Mouse (Mus musculus): Measurements from ENCODE around the gene Slc2a3. TPM values are rescaled to one million over a fixed set of nuclear protein-coding genes. Genes with fewer than 3 reads are reported as not detected.
"Not testable (repeated sequence)": the region's sequence is repeated elsewhere in the genome, so short reads cannot be mapped to it uniquely, and the experiment has no call there.

Slc2a3 gene
- total and polyA plus RNA-seq, 3 experiments, result 1.6 to 4.7 (median 3.3) TPM

DNA sequence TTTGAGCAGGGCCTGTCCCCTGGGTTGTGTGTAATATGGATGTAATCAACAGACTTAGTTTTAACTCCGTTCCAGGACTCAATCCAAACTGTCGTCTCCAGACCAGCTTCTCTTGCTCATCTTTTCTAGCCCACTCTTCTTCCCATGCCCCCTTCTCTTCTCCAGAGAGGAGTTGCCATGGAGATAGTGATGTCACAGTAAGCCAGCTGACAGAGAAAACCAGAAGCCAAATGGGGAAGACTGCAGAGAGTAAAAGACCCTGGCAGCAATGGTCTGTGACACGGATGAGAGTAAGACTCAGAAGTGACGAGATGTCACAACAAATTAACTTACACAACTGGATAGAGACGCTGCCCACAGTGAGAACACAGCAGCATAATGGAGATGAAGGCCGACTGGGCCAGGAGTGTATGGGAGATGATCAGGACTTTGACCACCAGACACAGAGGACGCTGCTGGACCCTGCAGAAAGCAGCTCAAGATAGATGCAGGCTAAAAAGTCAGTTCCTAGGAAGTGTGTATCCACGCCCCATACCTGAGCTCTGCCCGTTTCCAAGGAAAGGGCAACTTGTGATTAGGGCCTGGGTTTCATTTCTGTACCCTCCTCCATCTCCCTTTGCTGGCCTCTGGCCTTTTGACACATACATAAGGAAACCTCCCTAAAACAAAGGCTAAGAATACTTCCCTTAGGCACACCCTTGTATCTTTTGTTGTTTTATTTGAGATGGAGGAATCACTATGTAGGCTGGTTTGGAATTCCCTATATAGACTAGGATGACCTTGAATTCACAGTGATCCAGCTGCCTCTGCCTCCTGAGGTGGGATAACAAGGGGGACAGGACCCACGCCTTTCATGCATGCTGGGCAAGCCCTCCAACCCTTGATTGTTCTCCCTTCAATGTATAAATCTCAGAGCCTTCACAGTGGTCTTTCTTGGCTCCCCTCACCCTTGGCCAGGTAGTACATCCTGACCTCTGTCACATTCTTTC lies 31.4 kb downstream of the Slc2a3 start:
- TF ChIP-seq EP300 (IDR thresholded peaks at IDR 0.05; ENCODE audit: insufficient read depth, low read depth, low read length) (no peak), POLR2A (IDR thresholded peaks at IDR 0.05; ENCODE audit: insufficient read depth, low read depth, low read length) (no peak), CTCF (IDR thresholded peaks at IDR 0.05) (no peak)
- Histone ChIP-seq H3K9ac (ENCODE audit: low read depth, low read length) (no peak overlapping the region), H3K27ac (no peak overlapping the region), H3K4me3 (no peak overlapping the region), H3K79me2 (replicated peaks; ENCODE audit: control insufficient read depth, insufficient read depth, low read length) (no peaks in the 10 kb centered on the region), H3K4me1 (ENCODE audit: control insufficient read depth, insufficient read depth, low read length) (no peaks in the 10 kb centered on the region), H3K27me3 (ENCODE audit: control insufficient read depth, insufficient read depth, low read length) (no peaks in the 10 kb centered on the region; the same call in 1 of the 2 replicates), H3K36me3 (ENCODE audit: control insufficient read depth, insufficient read depth, low read length) (no peaks in the 10 kb centered on the region)
- 81% methylated on average over 10 of the region's 10 CpGs for WGBS
- DNase-seq, result no peak
- intact Hi-C loops (cut with DNase I), result no loop called here

DNA sequence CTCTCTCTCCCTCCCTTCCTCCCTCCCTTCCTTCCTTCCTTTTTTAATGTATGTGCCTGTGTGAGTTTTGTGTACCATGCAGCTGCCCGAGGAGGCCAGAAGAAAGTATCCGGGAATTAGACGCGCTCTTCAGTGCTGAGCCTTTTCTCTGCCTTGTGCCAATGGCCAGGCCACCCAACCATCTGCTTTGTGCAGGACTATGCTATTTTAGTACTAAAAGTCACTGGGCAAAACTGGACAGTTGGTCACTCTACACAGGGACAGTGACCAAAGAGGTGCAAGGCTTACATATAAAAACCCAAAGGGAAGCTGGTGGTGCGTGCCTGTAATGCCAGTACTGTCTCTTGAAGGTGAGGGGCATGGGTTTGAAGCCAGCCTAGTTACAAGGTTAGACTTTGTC lies 33.2 kb downstream of the Slc2a3 start:
- DNase-seq, result no peak
- H3K4me1 ChIP-seq (ENCODE audit: control insufficient read depth, insufficient read depth, low read length), result peaks cover 3% of the 10 kb centered on the region; the same call in 1 of the 2 replicates
- intact Hi-C loops (cut with DNase I), result no loop called here
- H3K79me2 ChIP-seq (replicated peaks; ENCODE audit: control insufficient read depth, insufficient read depth, low read length), result no peaks in the 10 kb centered on the region
- H3K27me3 ChIP-seq (ENCODE audit: control insufficient read depth, insufficient read depth, low read length), result no peaks in the 10 kb centered on the region; the same call in 1 of the 2 replicates
- TF ChIP-seq EP300 (IDR thresholded peaks at IDR 0.05; ENCODE audit: insufficient read depth, low read depth, low read length), result no peak
- no peak for TF ChIP-seq CTCF (IDR thresholded peaks at IDR 0.05)
- no peak for TF ChIP-seq POLR2A (IDR thresholded peaks at IDR 0.05; ENCODE audit: insufficient read depth, low read depth, low read length)
- no peak overlapping the region for H3K9ac ChIP-seq (ENCODE audit: low read depth, low read length)
- H3K27ac ChIP-seq, result no peak overlapping the region
- 83% methylated on average over 5 of the region's 5 CpGs for WGBS
- no peak overlapping the region for H3K4me3 ChIP-seq
- H3K36me3 ChIP-seq (ENCODE audit: control insufficient read depth, insufficient read depth, low read length), result no peaks in the 10 kb centered on the region

DNA sequence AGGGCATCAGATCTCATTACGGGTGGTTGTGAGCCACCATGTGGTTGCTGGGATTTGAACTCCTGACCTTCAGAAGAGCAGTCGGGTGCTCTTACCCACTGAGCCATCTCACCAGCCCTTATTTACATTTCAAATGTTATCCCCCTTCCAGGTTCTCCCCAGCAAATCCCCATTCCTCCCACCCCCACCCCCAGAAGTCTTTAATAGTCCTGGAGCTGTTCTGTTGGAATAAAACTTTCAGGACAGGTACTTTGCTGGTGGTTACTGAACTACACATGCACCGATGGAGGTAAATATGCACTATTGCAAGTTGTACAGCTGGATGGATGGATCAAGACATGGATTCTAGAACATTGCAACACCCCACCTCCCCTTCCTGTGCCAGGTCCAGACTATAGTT lies 34.4 kb downstream of the Slc2a3 start:
- H3K27me3 ChIP-seq (ENCODE audit: control insufficient read depth, insufficient read depth, low read length); intact Hi-C loops (cut with DNase I); H3K36me3 ChIP-seq (ENCODE audit: control insufficient read depth, insufficient read depth, low read length); H3K27ac ChIP-seq; H3K4me1 ChIP-seq (ENCODE audit: control insufficient read depth, insufficient read depth, low read length); H3K9ac ChIP-seq (ENCODE audit: low read depth, low read length); DNase-seq; H3K79me2 ChIP-seq (replicated peaks; ENCODE audit: control insufficient read depth, insufficient read depth, low read length); H3K4me3 ChIP-seq: not testable (repeated sequence)
- WGBS, result 73% methylated on average over 3 of the region's 3 CpGs

DNA sequence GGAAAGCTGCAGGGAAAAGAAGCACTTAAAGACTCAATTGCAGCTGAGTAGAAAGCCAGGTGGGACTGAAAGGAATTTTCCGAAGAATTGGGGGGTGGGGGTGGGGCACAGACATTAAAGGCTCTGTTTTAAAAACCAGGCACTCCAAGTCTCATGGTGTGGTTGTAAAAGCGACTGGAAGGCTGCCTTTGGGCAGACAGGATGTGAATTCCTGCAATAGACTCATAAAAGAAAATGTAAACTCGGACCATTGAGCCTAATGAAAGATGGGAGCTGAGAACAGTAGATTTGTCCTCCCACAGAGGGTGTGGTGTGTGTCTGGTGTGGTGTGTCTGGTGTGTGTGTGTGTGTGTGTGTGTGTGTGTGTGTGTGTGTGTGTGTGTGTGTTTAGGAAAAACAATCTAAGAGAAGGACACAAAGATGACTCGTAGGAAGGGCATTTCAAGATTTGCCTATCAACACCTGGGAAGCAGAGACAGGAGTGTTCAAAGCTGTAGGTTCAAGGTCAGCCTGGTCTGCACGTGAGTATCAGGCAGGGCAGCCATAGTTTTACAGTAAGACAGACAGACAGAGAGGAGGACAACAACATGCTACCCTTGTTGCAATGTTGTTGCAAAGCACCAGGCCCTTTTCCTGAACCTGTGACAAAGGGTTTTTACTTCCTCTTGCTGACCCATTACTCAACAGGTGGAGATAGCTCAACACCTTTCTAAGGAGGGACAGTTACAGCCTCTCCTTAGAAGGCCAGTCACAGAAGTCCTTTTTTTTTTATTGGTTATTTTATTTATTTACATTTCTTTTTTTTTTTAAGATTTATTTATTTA lies 35.1 kb downstream of the Slc2a3 start:
- Histone ChIP-seq H3K36me3 (ENCODE audit: control insufficient read depth, insufficient read depth, low read length) (no peaks in the 10 kb centered on the region), H3K9ac (ENCODE audit: low read depth, low read length) (no peak overlapping the region), H3K4me3 (no peak overlapping the region), H3K27ac (no peak overlapping the region), H3K79me2 (replicated peaks; ENCODE audit: control insufficient read depth, insufficient read depth, low read length) (no peaks in the 10 kb centered on the region), H3K27me3 (ENCODE audit: control insufficient read depth, insufficient read depth, low read length) (no peaks in the 10 kb centered on the region; the same call in 1 of the 2 replicates), H3K4me1 (ENCODE audit: control insufficient read depth, insufficient read depth, low read length) (peaks cover 3% of the 10 kb centered on the region; the same call in 1 of the 2 replicates)
- intact Hi-C loops (cut with DNase I), result no loop called here
- 44% methylated on average over 5 of the region's 5 CpGs for WGBS
- no peak for DNase-seq
- TF ChIP-seq CTCF (IDR thresholded peaks at IDR 0.05), result no peak
- TF ChIP-seq POLR2A (IDR thresholded peaks at IDR 0.05; ENCODE audit: insufficient read depth, low read depth, low read length), result no peak
- no peak for TF ChIP-seq EP300 (IDR thresholded peaks at IDR 0.05; ENCODE audit: insufficient read depth, low read depth, low read length)

DNA sequence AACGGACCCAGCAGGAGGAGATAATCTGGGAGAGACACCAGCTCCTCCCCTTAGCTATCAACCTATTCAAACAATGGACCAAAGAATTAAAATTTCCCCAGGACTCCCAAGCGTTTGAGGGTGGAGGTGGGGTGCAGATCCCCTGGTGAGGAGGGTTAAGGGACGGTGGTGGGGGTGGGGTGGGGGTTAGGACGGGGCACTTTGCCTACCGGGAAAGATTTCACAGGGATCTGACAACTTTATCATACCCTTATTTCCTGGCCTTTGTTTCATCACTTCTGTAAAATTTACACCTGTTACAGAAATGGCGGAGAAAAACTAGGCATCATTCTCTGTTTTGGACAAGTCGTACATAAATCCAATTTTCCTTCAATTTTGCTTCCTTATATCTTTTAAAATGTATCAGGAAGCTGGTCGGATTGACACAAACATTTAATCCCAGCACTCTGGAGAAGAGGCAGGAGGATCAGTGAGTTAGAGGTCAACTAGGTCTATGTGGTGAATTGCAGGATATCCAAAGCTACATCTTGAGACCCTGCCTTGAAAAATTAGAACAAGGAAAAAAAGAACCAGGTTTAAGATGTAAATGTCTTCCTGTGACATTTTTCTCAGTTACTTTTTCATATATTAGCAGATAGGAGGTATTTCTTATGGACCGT lies 36.0 kb downstream of the Slc2a3 start:
- no peak overlapping the region; the same call in 1 of the 2 replicates for H3K4me3 ChIP-seq
- H3K36me3 ChIP-seq (ENCODE audit: control insufficient read depth, insufficient read depth, low read length), result no peaks in the 10 kb centered on the region
- intact Hi-C loops (cut with DNase I), result no loop called here
- TF ChIP-seq EP300 (IDR thresholded peaks at IDR 0.05; ENCODE audit: insufficient read depth, low read depth, low read length), result no peak
- no peak for TF ChIP-seq CTCF (IDR thresholded peaks at IDR 0.05)
- no peak for TF ChIP-seq POLR2A (IDR thresholded peaks at IDR 0.05; ENCODE audit: insufficient read depth, low read depth, low read length)
- H3K27ac ChIP-seq, result no peak overlapping the region
- no peaks in the 10 kb centered on the region for H3K79me2 ChIP-seq (replicated peaks; ENCODE audit: control insufficient read depth, insufficient read depth, low read length)
- H3K4me1 ChIP-seq (ENCODE audit: control insufficient read depth, insufficient read depth, low read length), result peaks cover 3% of the 10 kb centered on the region; the same call in 1 of the 2 replicates
- WGBS, result 32% methylated on average over 9 of the region's 9 CpGs
- no peaks in the 10 kb centered on the region; the same call in 1 of the 2 replicates for H3K27me3 ChIP-seq (ENCODE audit: control insufficient read depth, insufficient read depth, low read length)
- H3K9ac ChIP-seq (ENCODE audit: low read depth, low read length), result no peak overlapping the region
- no peak for DNase-seq
